In the genomic region with DNA sequence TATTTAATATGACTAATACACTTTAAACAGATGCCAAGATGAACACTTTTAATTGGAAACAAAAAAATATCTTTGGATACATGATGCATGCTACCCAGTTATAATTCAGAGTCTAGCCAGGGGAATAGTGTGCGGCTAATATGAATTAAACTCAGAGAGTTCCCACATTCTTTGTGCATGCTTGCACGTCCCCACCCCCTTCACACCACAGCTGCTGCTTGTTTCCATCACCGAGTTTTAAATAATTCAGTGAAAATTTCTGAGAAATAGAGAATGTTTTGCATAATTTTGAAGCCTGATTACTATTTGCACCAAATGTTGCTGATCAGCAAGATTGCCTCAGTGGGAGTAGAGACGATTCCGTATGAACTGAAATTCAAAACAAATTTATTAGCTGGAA, we compare ENCODE assay signal across 9 mouse cellular contexts.
DNase-seq lines count a peak whose midpoint lies in the region; ATAC-seq lines count a peak whose summit lies in the region.
"Had no signal": no experiment of that assay in that cellular context is flagged by ENCODE, and none has a peak within 500 bp of the region (broad histone marks: within the 10 kb centered on the region; RNA-seq: fewer than 3 reads in every experiment).

No protein-coding gene starts in this region.

- intact Hi-C loops in left cerebral cortex, postnatal 25 days (cut with DNase I), result no loop called here

- ATAC-seq in inflammation-experienced regulatory T-cells, adult 6 months, result no peak

- peak; percentile 15 for DNase-seq in retina, embryonic 14.5 days (ENCODE audit: low spot score)
- DNase-seq in retina, postnatal 1 day, result no peak
- DNase-seq in layer of hippocampus, adult 11-12 months (ENCODE audit: low spot score), result peak; percentile 57
- peak; percentile 24 to 54 for DNase-seq in left cerebral cortex, postnatal 25 days (ENCODE audit: low spot score in 2 of 2)
- no peak for DNase-seq in embryo, embryonic 10 days (ENCODE audit: low spot score)
- DNase-seq in testis, postnatal 10 days (ENCODE audit: low spot score), result no peak
- DNase-seq: gastrocnemius, postnatal 25 days; thymus, postnatal 25 days had no signal

Comparison
In these comparisons a context has a peak if more than half of its experiments do, and no peak if none do; other contexts are left out.
1. DNase-seq: peak in retina, embryonic 14.5 days (single experiment), layer of hippocampus, adult 11-12 months (single experiment) and left cerebral cortex, postnatal 25 days (2 of 2); none in retina, postnatal 1 day (single experiment), embryo, embryonic 10 days (single experiment) and testis, postnatal 10 days (single experiment).